Mouse (Mus musculus): ENCODE results near the gene Dync1h1. TPM values are rescaled to one million over a fixed set of nuclear protein-coding genes. Genes with fewer than 3 reads are reported as not detected.

The Dync1h1 gene
- polyA plus RNA-seq, 1 experiment from 2014 or later = 32.5 TPM

DNA sequence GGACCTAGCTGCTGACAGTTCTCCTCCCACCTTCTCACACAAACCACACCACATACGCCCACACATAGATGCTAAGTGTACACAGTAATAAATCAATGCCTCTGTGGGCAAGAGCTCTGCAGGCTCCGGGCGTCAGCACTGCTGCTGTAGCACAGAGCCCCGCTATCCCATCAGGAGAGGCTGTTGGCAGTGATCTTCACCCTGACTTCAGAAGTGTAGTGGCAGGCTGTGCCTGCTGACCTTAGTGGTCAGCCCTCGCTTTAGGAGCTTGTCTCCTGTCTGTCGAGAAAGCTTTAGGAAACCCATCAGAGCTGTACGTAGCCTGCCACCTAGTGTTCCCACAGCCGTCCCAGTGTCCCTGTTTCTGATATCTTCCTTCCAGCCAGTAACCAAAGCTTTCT is 49.0 kb downstream of the Dync1h1 start:
- no peak for ATAC-seq

DNA sequence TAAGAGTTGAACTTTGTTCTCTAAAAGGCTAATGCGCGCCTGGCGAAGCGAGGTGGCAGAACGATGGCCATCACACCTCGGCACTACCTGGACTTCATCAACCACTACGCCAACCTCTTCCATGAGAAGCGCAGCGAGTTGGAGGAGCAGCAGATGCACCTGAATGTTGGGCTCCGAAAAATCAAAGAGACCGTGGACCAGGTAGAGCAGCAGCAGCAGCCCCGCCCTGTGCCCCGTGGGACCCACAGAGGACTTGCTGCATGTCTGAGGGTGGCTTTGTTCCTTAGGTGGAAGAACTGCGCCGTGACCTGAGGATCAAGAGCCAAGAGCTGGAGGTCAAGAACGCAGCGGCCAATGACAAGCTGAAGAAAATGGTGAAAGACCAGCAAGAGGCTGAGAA is 50.2 kb downstream of the Dync1h1 start:
- 97% methylated on average over 17 of the region's 17 CpGs for WGBS
- ATAC-seq = no peak
- H3K9me3 ChIP-seq (ENCODE audit: control insufficient read depth, low read length) = no peaks in the 10 kb centered on the region
- peaks cover 54% of the 10 kb centered on the region for H3K36me3 ChIP-seq (ENCODE audit: control insufficient read depth, insufficient read depth, low read length)
- H3K4me1 ChIP-seq (ENCODE audit: control insufficient read depth, insufficient read depth, low read length) = no peaks in the 10 kb centered on the region
- no peak overlapping the region for H3K4me3 ChIP-seq (ENCODE audit: low read length)
- H3K4me2 ChIP-seq (ENCODE audit: low read depth, low read length) = no peak overlapping the region
- H3K27me3 ChIP-seq (replicated peaks; ENCODE audit: control insufficient read depth, insufficient read depth, low read length) = no peaks in the 10 kb centered on the region
- no peak overlapping the region for H3K27ac ChIP-seq (ENCODE audit: low read length)
- H3K9ac ChIP-seq (ENCODE audit: low read depth, low read length) = no peak overlapping the region

More for the DNA sequence above, 49.0 kb downstream of the Dync1h1 start:
- H3K9ac ChIP-seq (ENCODE audit: low read depth, low read length) = no peak overlapping the region
- WGBS = 68% methylated on average over 8 of the region's 8 CpGs
- H3K27ac ChIP-seq (ENCODE audit: low read length) = no peak overlapping the region
- no peak overlapping the region for H3K4me2 ChIP-seq (ENCODE audit: low read depth, low read length)
- no peaks in the 10 kb centered on the region for H3K4me1 ChIP-seq (ENCODE audit: control insufficient read depth, insufficient read depth, low read length)
- no peaks in the 10 kb centered on the region for H3K9me3 ChIP-seq (ENCODE audit: control insufficient read depth, low read length)
- no peak overlapping the region for H3K4me3 ChIP-seq (ENCODE audit: low read length)
- peaks cover 49% of the 10 kb centered on the region for H3K36me3 ChIP-seq (ENCODE audit: control insufficient read depth, insufficient read depth, low read length)
- no peaks in the 10 kb centered on the region for H3K27me3 ChIP-seq (replicated peaks; ENCODE audit: control insufficient read depth, insufficient read depth, low read length)

GRCm38 (mm10) chr12:110661746-110662145 is 60.5 kb downstream of the Dync1h1 start:
- no peak for ATAC-seq
- no peak overlapping the region for H3K4me2 ChIP-seq (ENCODE audit: low read depth, low read length)
- H3K9ac ChIP-seq (ENCODE audit: low read depth, low read length) = no peak overlapping the region
- H3K27ac ChIP-seq (ENCODE audit: low read length) = no peak overlapping the region
- H3K9me3 ChIP-seq (ENCODE audit: control insufficient read depth, low read length) = no peaks in the 10 kb centered on the region
- peaks cover 77% of the 10 kb centered on the region for H3K36me3 ChIP-seq (ENCODE audit: control insufficient read depth, insufficient read depth, low read length)
- H3K4me3 ChIP-seq (ENCODE audit: low read length) = no peak overlapping the region
- 93% methylated on average over 14 of the region's 14 CpGs for WGBS
- H3K4me1 ChIP-seq (ENCODE audit: control insufficient read depth, insufficient read depth, low read length) = no peaks in the 10 kb centered on the region
- H3K27me3 ChIP-seq (replicated peaks; ENCODE audit: control insufficient read depth, insufficient read depth, low read length) = no peaks in the 10 kb centered on the region

DNA sequence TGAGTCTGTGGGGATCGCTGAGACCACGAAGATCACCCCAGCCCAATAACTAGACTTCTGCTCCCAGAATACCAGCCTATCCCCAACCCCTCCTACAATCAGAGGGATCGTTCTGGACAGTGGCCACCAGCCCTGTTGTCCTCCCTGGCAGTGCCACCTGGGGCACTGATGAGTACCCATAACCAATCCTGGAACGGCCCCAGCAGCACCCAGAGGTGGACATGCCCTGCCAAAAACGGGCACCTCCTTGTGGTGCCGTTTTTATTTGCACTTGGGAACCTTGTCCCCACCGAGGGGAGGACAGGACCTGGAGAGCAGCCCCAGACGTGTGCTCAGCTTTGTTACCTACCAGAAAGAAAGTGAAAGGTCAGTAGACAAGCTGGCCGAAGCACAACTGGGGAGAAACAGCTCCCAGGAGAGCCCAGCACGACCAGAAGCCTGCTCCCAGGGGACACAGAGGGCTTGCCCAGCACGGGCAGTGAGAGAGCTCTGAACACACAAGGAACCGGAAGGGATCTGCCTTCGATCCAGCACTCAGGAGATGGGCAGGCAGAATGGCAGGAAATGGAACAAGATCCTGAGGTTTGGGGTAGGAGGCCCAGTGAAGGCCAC is 66.3 kb downstream of the Dync1h1 start:
- Histone ChIP-seq H3K9ac (ENCODE audit: low read depth, low read length) (no peak overlapping the region), H3K9me3 (ENCODE audit: control insufficient read depth, low read length) (no peaks in the 10 kb centered on the region), H3K4me2 (ENCODE audit: low read depth, low read length) (no peak overlapping the region), H3K4me3 (ENCODE audit: low read length) (no peak overlapping the region), H3K4me1 (ENCODE audit: control insufficient read depth, insufficient read depth, low read length) (no peaks in the 10 kb centered on the region), H3K27ac (ENCODE audit: low read length) (no peak overlapping the region), H3K27me3 (replicated peaks; ENCODE audit: control insufficient read depth, insufficient read depth, low read length) (no peaks in the 10 kb centered on the region), H3K36me3 (ENCODE audit: control insufficient read depth, insufficient read depth, low read length) (peaks cover 43% of the 10 kb centered on the region)
- no peak for ATAC-seq
- WGBS = 87% methylated on average over 13 of the region's 13 CpGs

GRCm38 (mm10) chr12:110674243-110674642 is 73.0 kb downstream of the Dync1h1 start:
- H3K9me3 ChIP-seq (ENCODE audit: control insufficient read depth, low read length) = no peaks in the 10 kb centered on the region
- WGBS = 57% methylated on average over 5 of the region's 5 CpGs
- H3K9ac ChIP-seq (ENCODE audit: low read depth, low read length) = no peak overlapping the region
- H3K27me3 ChIP-seq (replicated peaks; ENCODE audit: control insufficient read depth, insufficient read depth, low read length) = no peaks in the 10 kb centered on the region
- no peaks in the 10 kb centered on the region for H3K36me3 ChIP-seq (ENCODE audit: control insufficient read depth, insufficient read depth, low read length)
- ATAC-seq = no peak
- H3K27ac ChIP-seq (ENCODE audit: low read length) = no peak overlapping the region
- no peak overlapping the region for H3K4me3 ChIP-seq (ENCODE audit: low read length)
- no peak overlapping the region for H3K4me2 ChIP-seq (ENCODE audit: low read depth, low read length)
- no peaks in the 10 kb centered on the region for H3K4me1 ChIP-seq (ENCODE audit: control insufficient read depth, insufficient read depth, low read length)

GRCm38 (mm10) chr12:110681191-110681590 is 79.9 kb downstream of the Dync1h1 start:
- Histone ChIP-seq H3K27me3 (replicated peaks; ENCODE audit: control insufficient read depth, insufficient read depth, low read length) (no peaks in the 10 kb centered on the region), H3K27ac (ENCODE audit: low read length) (no peak overlapping the region), H3K9me3 (ENCODE audit: control insufficient read depth, low read length) (no peaks in the 10 kb centered on the region), H3K4me2 (ENCODE audit: low read depth, low read length) (no peak overlapping the region), H3K4me1 (ENCODE audit: control insufficient read depth, insufficient read depth, low read length) (0 out of 2 replicates have a peak, but pooled peaks cover 4% of the 10 kb centered on the region), H3K36me3 (ENCODE audit: control insufficient read depth, insufficient read depth, low read length) (no peaks in the 10 kb centered on the region), H3K4me3 (ENCODE audit: low read length) (no peak overlapping the region), H3K9ac (ENCODE audit: low read depth, low read length) (no peak overlapping the region)
- ATAC-seq = peak; percentile 80
- 33% methylated on average over 7 of the region's 7 CpGs for WGBS

DNA sequence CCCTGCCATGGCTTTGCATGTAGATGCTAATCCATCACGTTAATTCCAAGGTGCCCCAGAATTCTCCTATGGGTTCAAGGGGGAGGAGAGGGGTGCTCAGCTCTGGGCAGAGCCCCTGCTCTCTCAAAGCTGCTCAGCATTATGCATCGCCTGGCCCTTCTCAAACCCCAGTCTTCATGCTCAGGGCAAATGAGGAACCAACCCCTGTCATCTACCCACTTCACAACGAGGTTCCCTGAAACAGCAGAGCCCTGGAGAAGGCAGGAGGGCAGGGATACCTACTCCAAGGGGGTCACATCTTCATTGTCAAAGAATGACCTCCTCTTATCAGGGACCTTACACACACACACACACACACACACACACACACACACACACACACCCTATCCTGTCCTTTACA is 80.6 kb downstream of the Dync1h1 start:
- ATAC-seq = no peak
- Histone ChIP-seq H3K4me3 (ENCODE audit: low read length) (no peak overlapping the region), H3K27ac (ENCODE audit: low read length) (no peak overlapping the region), H3K9me3 (ENCODE audit: control insufficient read depth, low read length) (no peaks in the 10 kb centered on the region), H3K36me3 (ENCODE audit: control insufficient read depth, insufficient read depth, low read length) (no peaks in the 10 kb centered on the region), H3K4me2 (ENCODE audit: low read depth, low read length) (no peak overlapping the region), H3K4me1 (ENCODE audit: control insufficient read depth, insufficient read depth, low read length) (0 out of 2 replicates have a peak, but pooled peaks cover 4% of the 10 kb centered on the region), H3K27me3 (replicated peaks; ENCODE audit: control insufficient read depth, insufficient read depth, low read length) (no peaks in the 10 kb centered on the region), H3K9ac (ENCODE audit: low read depth, low read length) (no peak overlapping the region)
- WGBS = 62% methylated on average over 3 of the region's 3 CpGs

GRCm38 (mm10) chr12:110682561-110683299 is 81.5 kb downstream of the Dync1h1 start, which contains the start of gene 1700001K19Rik:
TSS of gene 1700001K19Rik (minus strand) at chr12:110682619.
- Histone ChIP-seq H3K27ac (ENCODE audit: low read length) (no peak within 1 kb of the TSS), H3K4me2 (ENCODE audit: low read depth, low read length) (no peak within 1 kb of the TSS), H3K9me3 (ENCODE audit: control insufficient read depth, low read length) (no peaks in the 10 kb centered on the region), H3K27me3 (replicated peaks; ENCODE audit: control insufficient read depth, insufficient read depth, low read length) (no peaks in the 10 kb centered on the region), H3K4me3 (ENCODE audit: low read length) (no peak within 1 kb of the TSS), H3K4me1 (ENCODE audit: control insufficient read depth, insufficient read depth, low read length) (peaks cover 9% of the 10 kb centered on the region), H3K9ac (ENCODE audit: low read depth, low read length) (no peak within 1 kb of the TSS), H3K36me3 (ENCODE audit: control insufficient read depth, insufficient read depth, low read length) (no peaks in the 10 kb centered on the region)
- WGBS = 73% methylated on average over 9 of the region's 9 CpGs
- no peak for ATAC-seq

DNA sequence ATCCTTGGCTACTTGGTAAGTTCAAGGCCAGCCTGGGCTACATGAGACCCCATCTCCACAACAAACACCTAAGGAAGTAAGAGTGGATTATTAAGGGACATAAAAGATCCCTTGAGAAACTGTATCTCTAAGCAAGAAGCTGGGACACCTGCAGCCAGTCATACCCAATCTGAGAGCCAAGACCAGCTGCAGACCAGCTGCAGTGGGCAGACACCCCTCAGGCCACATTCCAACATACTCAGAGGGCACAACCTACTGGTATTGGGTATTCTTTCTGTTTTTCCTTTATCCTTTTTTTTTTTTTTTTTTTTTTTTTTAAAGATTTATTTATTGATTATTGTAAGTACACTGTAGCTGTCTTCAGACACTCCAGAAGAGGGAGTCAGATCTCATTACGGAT is 82.3 kb downstream of the Dync1h1 start:
- H3K4me1 ChIP-seq (ENCODE audit: control insufficient read depth, insufficient read depth, low read length) = peaks cover 12% of the 10 kb centered on the region
- no peaks in the 10 kb centered on the region for H3K36me3 ChIP-seq (ENCODE audit: control insufficient read depth, insufficient read depth, low read length)
- WGBS = no CpG with 5 or more reads among the region's 1 CpGs

More for the DNA sequence above, 82.3 kb downstream of the Dync1h1 start:
- H3K27ac ChIP-seq (ENCODE audit: low read length) = no peak overlapping the region
- no peak overlapping the region for H3K4me3 ChIP-seq (ENCODE audit: low read length)
- no peaks in the 10 kb centered on the region for H3K27me3 ChIP-seq (replicated peaks; ENCODE audit: control insufficient read depth, insufficient read depth, low read length)
- H3K4me2 ChIP-seq (ENCODE audit: low read depth, low read length) = no peak overlapping the region
- no peaks in the 10 kb centered on the region for H3K9me3 ChIP-seq (ENCODE audit: control insufficient read depth, low read length)
- no peak for ATAC-seq
- no peak overlapping the region for H3K9ac ChIP-seq (ENCODE audit: low read depth, low read length)
